In the genomic region with DNA sequence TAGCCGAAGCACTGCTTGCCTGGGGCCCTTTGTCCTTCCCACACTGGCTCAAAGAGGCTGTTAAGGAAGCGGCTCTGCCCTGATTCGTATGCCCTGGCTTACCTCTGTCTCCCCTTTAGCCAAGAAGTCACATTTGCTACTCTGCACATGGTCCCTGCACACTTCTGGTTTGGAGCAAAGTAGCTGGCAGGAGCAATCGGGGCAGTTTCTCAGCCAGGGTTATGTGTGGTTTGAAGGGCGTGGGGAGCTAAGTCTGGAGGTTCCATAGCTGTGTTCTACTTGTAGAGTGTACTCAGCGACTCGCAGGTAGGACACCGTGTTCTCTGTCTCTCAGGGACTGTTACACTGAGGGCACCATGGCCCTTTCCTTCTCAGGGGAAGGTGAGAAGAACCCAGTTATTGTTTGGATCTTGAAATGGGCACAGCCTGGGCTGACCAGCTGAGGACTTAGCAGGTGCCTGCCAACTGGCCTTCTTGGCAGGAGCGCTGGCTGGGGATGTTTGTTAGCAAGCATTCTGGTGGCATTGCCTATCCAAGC, we compare ENCODE assay signal across 16 mouse cellular contexts. TPM values are rescaled to one million over a fixed set of nuclear protein-coding genes. Genes with fewer than 3 reads are reported as not detected.
DNase-seq lines count a peak whose midpoint lies in the region; ATAC-seq and TF ChIP-seq lines count a peak whose summit lies in the region.
"Had no signal": no experiment of that assay in that cellular context is flagged by ENCODE, and none has a peak within 500 bp of the region (broad histone marks: within the 10 kb centered on the region; RNA-seq: fewer than 3 reads in every experiment).

No protein-coding gene starts in this region.

- peaks cover 78% of the 10 kb centered on the region for H3K4me1 ChIP-seq in embryonic facial prominence, embryonic 10.5 days
- H3K4me1 ChIP-seq in heart, embryonic 15.5 days (replicated peaks) = peaks cover 70% of the 10 kb centered on the region
- H3K4me1 ChIP-seq in intestine, postnatal 0 days (replicated peaks; ENCODE audit: control insufficient read depth, insufficient read depth, low read length) = peaks cover 10% of the 10 kb centered on the region; the same call in 1 of the 2 replicates

- no peaks in the 10 kb centered on the region for H3K9me3 ChIP-seq in embryonic facial prominence, embryonic 10.5 days
- H3K9me3 ChIP-seq in heart, embryonic 15.5 days (replicated peaks) = no peaks in the 10 kb centered on the region
- H3K9me3 ChIP-seq in intestine, postnatal 0 days (ENCODE audit: control insufficient read depth) = no peaks in the 10 kb centered on the region
- H3K9me3 ChIP-seq: lung, embryonic 15.5 days; neural tube, embryonic 13.5 days had no signal

- peak overlapping the region; percentile 88 for H3K27ac ChIP-seq in layer of hippocampus, adult 2 months
- H3K27ac ChIP-seq in embryonic facial prominence, embryonic 10.5 days (replicated peaks) = peak overlapping the region; percentile 52
- H3K27ac ChIP-seq in heart, embryonic 15.5 days = peak overlapping the region; percentile 92
- no peak overlapping the region for H3K27ac ChIP-seq in intestine, postnatal 0 days (ENCODE audit: low read depth, low read length)
- H3K27ac ChIP-seq: hindbrain, postnatal 0 days; lung, embryonic 15.5 days; neural tube, embryonic 13.5 days had no signal

- 75% methylated on average over 9 of the region's 9 CpGs for WGBS in embryonic facial prominence, embryonic 10.5 days
- 57% methylated on average over 9 of the region's 9 CpGs for WGBS in heart, embryonic 15.5 days
- 90% methylated on average over 9 of the region's 9 CpGs for WGBS in intestine, postnatal 0 days

- H3K9ac ChIP-seq in heart, embryonic 15.5 days = no peak overlapping the region
- no peak overlapping the region for H3K9ac ChIP-seq in intestine, postnatal 0 days (ENCODE audit: low read depth, low read length)
- H3K9ac ChIP-seq: lung, embryonic 15.5 days; neural tube, embryonic 13.5 days had no signal

- H3K4me3 ChIP-seq in layer of hippocampus, adult 2 months = no peak overlapping the region
- H3K4me3 ChIP-seq in embryonic facial prominence, embryonic 10.5 days = peak overlapping the region; percentile 9; the same call in 1 of the 2 replicates
- no peak overlapping the region for H3K4me3 ChIP-seq in heart, embryonic 15.5 days
- H3K4me3 ChIP-seq in intestine, postnatal 0 days (ENCODE audit: low read depth, low read length) = no peak overlapping the region
- H3K4me3 ChIP-seq: lung, embryonic 15.5 days; neural tube, embryonic 13.5 days had no signal

- TF ChIP-seq CTCF in layer of hippocampus, adult 2 months (conservative IDR thresholded peaks at IDR 0.05) = no peak
- no peak for TF ChIP-seq CTCF in intestine, postnatal 0 days (IDR thresholded peaks at IDR 0.05; ENCODE audit: low read depth)

- DNase-seq in cerebellum, adult 9-11 months = peak; percentile 39
- DNase-seq in cerebellum, adult 8-10 months = no peak
- DNase-seq in layer of hippocampus, adult 2 months (ENCODE audit: low spot score in 2 of 2) = no peak
- DNase-seq in layer of hippocampus, adult 8-10 months (ENCODE audit: low spot score in 2 of 2) = no peak
- DNase-seq in embryonic facial prominence, embryonic 10.5 days (ENCODE audit: low spot score) = no peak
- no peak for DNase-seq in spleen, adult 18-20 months
- DNase-seq: gastrocnemius, postnatal 36 days; thymus, postnatal 4 days had no signal

- H3K4me2 ChIP-seq in heart, embryonic 15.5 days = peak overlapping the region; percentile 34
- H3K4me2 ChIP-seq in intestine, postnatal 0 days (replicated peaks; ENCODE audit: low read depth) = no peak overlapping the region
- H3K4me2 ChIP-seq: lung, embryonic 15.5 days; neural tube, embryonic 13.5 days had no signal

- no peak for ATAC-seq in heart, embryonic 15.5 days (replicated peaks; ENCODE audit: insufficient number of reproducible peaks, insufficient read depth, low FRiP score, low read depth)
- ATAC-seq in intestine, postnatal 0 days = no peak
- ATAC-seq: forebrain, embryonic 14.5 days; hindbrain, postnatal 0 days; midbrain, embryonic 16.5 days had no signal

- peaks cover 48% of the 10 kb centered on the region for H3K27me3 ChIP-seq in embryonic facial prominence, embryonic 10.5 days (replicated peaks; ENCODE audit: low read depth, poor library complexity, severe bottlenecking)
- H3K27me3 ChIP-seq in heart, embryonic 15.5 days = no peaks in the 10 kb centered on the region
- no peaks in the 10 kb centered on the region for H3K27me3 ChIP-seq in intestine, postnatal 0 days (replicated peaks; ENCODE audit: control insufficient read depth, insufficient read depth, low read length)

- peaks cover 38% of the 10 kb centered on the region for H3K36me3 ChIP-seq in embryonic facial prominence, embryonic 10.5 days (replicated peaks)
- H3K36me3 ChIP-seq in heart, embryonic 15.5 days = peaks cover 4% of the 10 kb centered on the region; the same call in 1 of the 2 replicates
- H3K36me3 ChIP-seq in intestine, postnatal 0 days (ENCODE audit: control insufficient read depth, insufficient read depth) = peaks cover 23% of the 10 kb centered on the region; the same call in 1 of the 2 replicates

RNA-seq across cellular contexts. Expression of gene Rasd1, which starts 3.3 kb away (rescaled TPM):
- 10 to 100 TPM; 55.7 to 61.0 TPM for total RNA-seq in layer of hippocampus, adult 2 months (2021)
- total RNA-seq in layer of hippocampus, adult 8-10 months (2022) = 10 to 100 TPM; 34.8 to 47.6 (median 41.1) TPM
- 2.1 and 2.4 TPM in 2 replicates for polyA plus RNA-seq in embryonic facial prominence, embryonic 10.5 days (2016; fragmentation: Nextera tagmentation; extraction: Ambion mirVana)
- polyA plus RNA-seq in heart, embryonic 15.5 days (2015; fragmentation: Nextera tagmentation; extraction: Ambion mirVana) = 7.2 and 7.7 TPM in 2 replicates
- polyA plus RNA-seq in intestine, postnatal 0 days (2015; fragmentation: Nextera tagmentation; extraction: Ambion mirVana) = 1.1 and 1.4 TPM in 2 replicates
- total RNA-seq: MEL had no signal

RNA-seq across cellular contexts. Expression of gene Med9, which starts 13.4 kb away (rescaled TPM):
- 10 to 100 TPM; 36.8 to 40.5 TPM for total RNA-seq in layer of hippocampus, adult 2 months (2021)
- total RNA-seq in layer of hippocampus, adult 8-10 months (2022) = 10 to 100 TPM; 34.2 to 40.1 (median 34.8) TPM
- 48.3 and 51.5 TPM in 2 replicates for polyA plus RNA-seq in embryonic facial prominence, embryonic 10.5 days (2016; fragmentation: Nextera tagmentation; extraction: Ambion mirVana)
- 40.0 and 43.0 TPM in 2 replicates for polyA plus RNA-seq in heart, embryonic 15.5 days (2015; fragmentation: Nextera tagmentation; extraction: Ambion mirVana)
- polyA plus RNA-seq in intestine, postnatal 0 days (2015; fragmentation: Nextera tagmentation; extraction: Ambion mirVana) = 19.4 and 22.1 TPM in 2 replicates
